Mouse (Mus musculus) kidney, adult 2 months (tissue): ENCODE measurements around the gene Gm20481.

Experiments
- CTCF ChIP-seq: fragments of 200-500 bp; conservative IDR thresholded peaks from 2 replicates; pipeline ENCODE4 v1.5.1; 2011; ENCODE audit warnings: low read depth, mild to moderate bottlenecking, control low read depth, low read length, moderate library complexity, mixed read lengths; ENCODE audit not compliant: insufficient read depth, insufficient read length
- POLR2A ChIP-seq: fragments of 200-500 bp; IDR thresholded peaks from one replicate; pipeline ENCODE4 v1.6.1; 2011; ENCODE audit warnings: low read depth, low read length, control low read depth

DNA sequence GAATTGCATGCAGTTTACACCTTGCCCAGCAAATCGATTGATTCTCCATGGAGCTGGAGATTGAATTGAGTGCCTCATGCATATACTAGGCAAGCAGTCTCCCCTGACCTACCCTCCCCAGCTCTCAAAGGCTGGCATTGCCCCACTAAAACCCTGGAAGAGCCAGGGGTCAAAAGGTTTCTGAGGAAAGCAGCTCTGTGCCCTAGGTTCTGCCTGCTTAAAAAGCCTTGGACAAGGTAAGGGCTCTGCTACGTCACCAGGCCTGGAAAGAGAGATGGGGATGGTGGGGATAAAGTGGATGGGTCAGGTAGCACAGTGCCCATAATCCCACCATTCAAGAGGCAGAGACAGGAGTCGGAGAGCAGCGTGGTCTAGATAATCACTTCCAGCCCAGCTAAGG is 14.9 kb upstream of the Gm20481 start:
- no peak for TF ChIP-seq CTCF
- no peak for TF ChIP-seq POLR2A
